Mouse (Mus musculus) spleen, adult 2 months (tissue): ENCODE measurements around the gene Tstd3. TPM values are rescaled to one million over a fixed set of nuclear protein-coding genes. Genes with fewer than 3 reads are reported as not detected.

ENCODE experiments used
- DNase-seq, 2 experiments: peaks; one replicate each; pipeline versions ENCODE4 v3.0.0 to v3.0.0-alpha.2; 2012 to 2021; ENCODE audit warnings: low spot score in 2 of 2, low read depth in 1 of 2
- H3K27ac ChIP-seq: fragments of 200-500 bp; 2 replicates; pipeline ENCODE4 v1.5.1; 2012; ENCODE audit warnings: low read length, inconsistent platforms; ENCODE audit not compliant: insufficient read depth
- H3K27me3 ChIP-seq: fragments of 200-500 bp; 2 replicates; pipeline ENCODE4 v1.6.1; 2012; ENCODE audit warnings: mild to moderate bottlenecking, moderate library complexity, low read length, inconsistent platforms; ENCODE audit not compliant: control insufficient read depth, insufficient read depth
- H3K36me3 ChIP-seq: fragments of 200-500 bp; 2 replicates; pipeline ENCODE4 v1.6.1; 2012; ENCODE audit warnings: mild to moderate bottlenecking, low read length, inconsistent platforms; ENCODE audit not compliant: control insufficient read depth, insufficient read depth
- H3K4me1 ChIP-seq: fragments of 200-500 bp; 2 replicates; pipeline ENCODE4 v1.6.1; 2011; ENCODE audit warnings: inconsistent platforms; ENCODE audit not compliant: control insufficient read depth, insufficient read depth, insufficient read length
- H3K4me3 ChIP-seq: fragments of 200-500 bp; 2 replicates; pipeline ENCODE4 v1.5.1; 2011; ENCODE audit warnings: mild to moderate bottlenecking, inconsistent platforms; ENCODE audit not compliant: insufficient read depth, insufficient read length; ENCODE audit errors: extremely low read depth
- CTCF ChIP-seq: fragments of 200-500 bp; IDR thresholded peaks from 2 replicates; pipeline ENCODE4 v1.5.1; 2011; ENCODE audit warnings: mild to moderate bottlenecking, inconsistent platforms; ENCODE audit not compliant: insufficient read depth, insufficient read length, insufficient replicate concordance; ENCODE audit errors: extremely low read depth
- POLR2A ChIP-seq: fragments of 200-500 bp; IDR thresholded peaks from 2 replicates; pipeline ENCODE4 v1.6.1; 2011; ENCODE audit warnings: low read depth, low read length, inconsistent platforms
- WGBS: fragments of 180-500 bp; shearing (Covaris S2); methylation state at CpG from one replicate; pipeline ENCODE4 v1.1.7; 2018; 5-methylcytosine and 5-hydroxymethylcytosine counted together
- polyA plus RNA-seq: library from polyadenylated mRNA; depleted of rRNA; stranded (reverse); fragments of >200 nt; gene quantifications from 2 replicates; pipeline ENCODE4 v1.2.3, GENCODE M21; 2012

Tstd3 gene
- polyA plus RNA-seq, 1 experiment: 1.2 TPM

- WGBS: under 1% methylated on average over 46 of the region's 46 CpGs
- H3K4me3 ChIP-seq: peak overlapping the region; percentile 87
- H3K4me1 ChIP-seq: no peaks in the 10 kb centered on the region
- H3K36me3 ChIP-seq: no peaks in the 10 kb centered on the region
- peak; percentile 66 to 89 for DNase-seq
- peak overlapping the region; percentile 72 for H3K27ac ChIP-seq
- no peaks in the 10 kb centered on the region for H3K27me3 ChIP-seq
- TF ChIP-seq CTCF (no peak), POLR2A (peak; percentile 47)
Measured at GRCm38 (mm10) chr4:21776091-21776945, 9.3 kb upstream of the Tstd3 start.

- Histone ChIP-seq H3K27me3 (no peaks in the 10 kb centered on the region), H3K4me1 (no peaks in the 10 kb centered on the region), H3K36me3 (no peaks in the 10 kb centered on the region), H3K27ac (no peak overlapping the region), H3K4me3 (no peak overlapping the region)
- TF ChIP-seq CTCF (no peak), POLR2A (no peak)
- WGBS: 100% methylated on average over 1 of the region's 1 CpGs
- no peak for DNase-seq
Measured at GRCm38 (mm10) chr4:21772306-21772705, 5.3 kb upstream of the Tstd3 start.

GRCm38 (mm10) chr4:21771064-21771463, 4.1 kb upstream of the Tstd3 start:
- TF ChIP-seq CTCF (no peak), POLR2A (no peak)
- Histone ChIP-seq H3K4me1 (no peaks in the 10 kb centered on the region), H3K27me3 (no peaks in the 10 kb centered on the region), H3K27ac (no peak overlapping the region), H3K4me3 (no peak overlapping the region), H3K36me3 (no peaks in the 10 kb centered on the region)
- no peak for DNase-seq
- 93% methylated on average over 1 of the region's 1 CpGs for WGBS

- Histone ChIP-seq H3K36me3 (no peaks in the 10 kb centered on the region), H3K27ac (peak overlapping the region; percentile 1; the same call in 1 of the 2 replicates), H3K27me3 (no peaks in the 10 kb centered on the region), H3K4me3 (peak overlapping the region; percentile 100), H3K4me1 (no peaks in the 10 kb centered on the region)
- TF ChIP-seq CTCF: no peak
- no peak for TF ChIP-seq POLR2A
- WGBS: 22% methylated on average over 14 of the region's 14 CpGs
- no peak for DNase-seq
Measured at GRCm38 (mm10) chr4:21766171-21766862, 695 bp downstream of the Tstd3 start.

GRCm38 (mm10) chr4:21763827-21764226, 3.2 kb downstream of the Tstd3 start:
- WGBS: 88% methylated on average over 4 of the region's 4 CpGs
- H3K27ac ChIP-seq: no peak overlapping the region
- no peak for DNase-seq
- no peaks in the 10 kb centered on the region for H3K27me3 ChIP-seq
- no peak for TF ChIP-seq POLR2A
- no peak for TF ChIP-seq CTCF
- no peaks in the 10 kb centered on the region for H3K4me1 ChIP-seq
- peaks cover 5% of the 10 kb centered on the region for H3K36me3 ChIP-seq
- H3K4me3 ChIP-seq: no peak overlapping the region

GRCm38 (mm10) chr4:21761416-21762160, 5.4 kb downstream of the Tstd3 start:
- no peak for DNase-seq
- 95% methylated on average over 9 of the region's 9 CpGs for WGBS
- H3K36me3 ChIP-seq: peaks cover 5% of the 10 kb centered on the region

GRCm38 (mm10) chr4:21758860-21759259, 8.2 kb downstream of the Tstd3 start:
- peaks cover 5% of the 10 kb centered on the region for H3K36me3 ChIP-seq
- no peak overlapping the region for H3K27ac ChIP-seq
- no peaks in the 10 kb centered on the region for H3K27me3 ChIP-seq
- no peak for DNase-seq
- H3K4me1 ChIP-seq: peaks cover 6% of the 10 kb centered on the region; the same call in 1 of the 2 replicates
- whole genome bisulfite sequencing: 85% methylated on average over 1 of the region's 1 CpGs
- TF ChIP-seq POLR2A (no peak), CTCF (no peak)
- no peak overlapping the region for H3K4me3 ChIP-seq

More at GRCm38 (mm10) chr4:21761416-21762160, 5.4 kb downstream of the Tstd3 start:
- Histone ChIP-seq H3K4me1 (no peaks in the 10 kb centered on the region), H3K27me3 (no peaks in the 10 kb centered on the region), H3K4me3 (no peak overlapping the region), H3K27ac (no peak overlapping the region)
- no peak for TF ChIP-seq CTCF
- no peak for TF ChIP-seq POLR2A
